Mouse (Mus musculus) kidney, postnatal 0 days (tissue): ENCODE data around the gene Acbd6. TPM values are rescaled to one million over a fixed set of nuclear protein-coding genes. Genes with fewer than 3 reads are reported as not detected.

ENCODE experiments used
- ATAC-seq: fragments of 200-750 bp; cut with Nextera tagmentation; replicated peaks from 2 replicates; pipeline ENCODE4 v1.8.0; 2017; ENCODE audit warnings: low read depth, moderate number of reproducible peaks, moderate TSS enrichment, moderate library complexity; ENCODE audit not compliant: low FRiP score
- DNase-seq: peaks from one replicate; pipeline ENCODE4 v3.0.0-alpha.2; 2016; ENCODE audit warnings: low spot score
- H3K27ac ChIP-seq: fragments of 300-500 bp; sonication (generic); 2 replicates; pipeline ENCODE4 v1.5.1; 2014; ENCODE audit warnings: mild to moderate bottlenecking
- H3K27me3 ChIP-seq: fragments of 300-500 bp; sonication (generic); 2 replicates; pipeline ENCODE4 v1.6.1; 2014; ENCODE audit warnings: low read length, mixed read lengths; ENCODE audit not compliant: insufficient read depth
- H3K36me3 ChIP-seq: fragments of 300-500 bp; sonication (generic); 2 replicates; pipeline ENCODE4 v1.6.1; 2014; ENCODE audit warnings: low read length, mixed read lengths; ENCODE audit not compliant: insufficient read depth
- H3K4me1 ChIP-seq: fragments of 300-500 bp; sonication (generic); replicated peaks from 2 replicates; pipeline ENCODE4 v1.6.1; 2014; ENCODE audit warnings: antibody characterized with exemption, low read length, mixed read lengths; ENCODE audit not compliant: insufficient read depth
- H3K4me2 ChIP-seq: fragments of 300-500 bp; sonication (generic); 2 replicates; pipeline ENCODE4 v1.6.1; 2014; ENCODE audit warnings: mild to moderate bottlenecking, low read length, moderate library complexity, mixed read lengths
- H3K4me3 ChIP-seq: fragments of 300-500 bp; sonication (generic); replicated peaks from 2 replicates; pipeline ENCODE4 v1.5.1; 2014; ENCODE audit warnings: low read depth, low read length
- H3K9ac ChIP-seq: fragments of 300-500 bp; sonication (generic); 2 replicates; pipeline ENCODE4 v1.6.1; 2014; ENCODE audit warnings: low read depth, low read length
- H3K9me3 ChIP-seq: fragments of 300-500 bp; sonication (generic); replicated peaks from 2 replicates; pipeline ENCODE4 v1.6.1; 2016; ENCODE audit warnings: low read length, inconsistent platforms, mixed read lengths
- CTCF ChIP-seq: IDR thresholded peaks from 2 replicates; pipeline ENCODE4 v1.5.1; 2016; ENCODE audit warnings: antibody characterized with exemption, low read depth, mild to moderate bottlenecking, moderate library complexity
- WGBS: fragments of 180-500 bp; shearing (Covaris S2); extraction: QIAGEN DNeasy Blood & Tissue Kit; methylation state at CpG from one replicate; pipeline ENCODE4 v1.1.7; 2014; 5-methylcytosine and 5-hydroxymethylcytosine counted together
- polyA plus RNA-seq: library from polyadenylated mRNA; unstranded; fragments of >200 nt; fragmentation: Nextera tagmentation; extraction: Ambion mirVana; gene quantifications from 2 replicates; pipeline ENCODE4 v1.2.1, GENCODE M21; 2015

Acbd6 gene
- polyA plus RNA-seq, 1 experiment from 2014 or later: 96.8 TPM

GRCm38 (mm10) chr1:155574966-155575673, 17.2 kb downstream of the Acbd6 start:
- no peak overlapping the region for H3K4me2 ChIP-seq
- H3K9ac ChIP-seq: no peak overlapping the region
- no peaks in the 10 kb centered on the region for H3K27me3 ChIP-seq
- WGBS: 25% methylated on average over 7 of the region's 7 CpGs
- no peaks in the 10 kb centered on the region for H3K9me3 ChIP-seq
- ATAC-seq (no peak), DNase-seq (peak; percentile 83)
- H3K27ac ChIP-seq: no peak overlapping the region
- no peaks in the 10 kb centered on the region for H3K4me1 ChIP-seq
- no peaks in the 10 kb centered on the region for H3K36me3 ChIP-seq
- H3K4me3 ChIP-seq: no peak overlapping the region
- peak; percentile 91 for TF ChIP-seq CTCF

GRCm38 (mm10) chr1:155576432-155576831, 18.5 kb downstream of the Acbd6 start:
- Histone ChIP-seq H3K9me3 (no peaks in the 10 kb centered on the region), H3K4me3 (no peak overlapping the region), H3K4me2 (no peak overlapping the region), H3K9ac (no peak overlapping the region), H3K27ac (no peak overlapping the region), H3K4me1 (no peaks in the 10 kb centered on the region), H3K27me3 (no peaks in the 10 kb centered on the region), H3K36me3 (no peaks in the 10 kb centered on the region)
- 31% methylated on average over 2 of the region's 2 CpGs for WGBS
- ATAC-seq: no peak
- peak; percentile 74 for DNase-seq
- peak; percentile 83 for TF ChIP-seq CTCF

- DNase-seq: no peak
- no peaks in the 10 kb centered on the region for H3K9me3 ChIP-seq
- H3K27me3 ChIP-seq: no peaks in the 10 kb centered on the region
- H3K36me3 ChIP-seq: no peaks in the 10 kb centered on the region
- no peak overlapping the region for H3K4me2 ChIP-seq
- H3K4me3 ChIP-seq: no peak overlapping the region
- H3K4me1 ChIP-seq: no peaks in the 10 kb centered on the region
- 77% methylated on average over 2 of the region's 2 CpGs for WGBS
- H3K27ac ChIP-seq: no peak overlapping the region
- no peak overlapping the region for H3K9ac ChIP-seq
- no peak for TF ChIP-seq CTCF
- no peak for ATAC-seq
Measured at GRCm38 (mm10) chr1:155577316-155577715, 19.4 kb downstream of the Acbd6 start.

DNA sequence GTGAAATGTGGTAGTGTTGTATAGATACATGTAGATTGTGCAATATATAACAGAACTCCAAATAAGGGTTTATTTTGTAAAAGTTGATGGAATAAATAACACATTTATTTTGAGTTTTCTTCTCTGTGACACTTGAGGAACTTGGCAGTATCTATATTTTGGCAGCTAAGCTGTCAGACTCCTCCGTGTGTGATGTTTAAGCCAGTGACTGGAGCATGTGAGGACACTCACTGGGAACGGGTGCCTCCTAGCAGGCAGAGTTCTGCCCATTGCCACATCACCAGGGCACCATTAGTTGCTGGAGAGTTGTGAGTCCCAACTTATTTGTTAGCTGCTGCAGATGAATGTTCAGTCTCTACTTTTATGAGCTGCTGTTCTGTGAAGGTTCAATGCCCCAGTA, 30.0 kb downstream of the Acbd6 start:
- no peak for TF ChIP-seq CTCF
- Histone ChIP-seq H3K36me3 (0 out of 2 replicates have a peak, but pooled peaks cover 3% of the 10 kb centered on the region), H3K9me3 (no peaks in the 10 kb centered on the region), H3K9ac (no peak overlapping the region), H3K4me1 (no peaks in the 10 kb centered on the region), H3K4me3 (no peak overlapping the region), H3K4me2 (no peak overlapping the region), H3K27ac (no peak overlapping the region), H3K27me3 (no peaks in the 10 kb centered on the region)
- ATAC-seq (no peak), DNase-seq (no peak)
- WGBS: 89% methylated on average over 2 of the region's 2 CpGs

DNA sequence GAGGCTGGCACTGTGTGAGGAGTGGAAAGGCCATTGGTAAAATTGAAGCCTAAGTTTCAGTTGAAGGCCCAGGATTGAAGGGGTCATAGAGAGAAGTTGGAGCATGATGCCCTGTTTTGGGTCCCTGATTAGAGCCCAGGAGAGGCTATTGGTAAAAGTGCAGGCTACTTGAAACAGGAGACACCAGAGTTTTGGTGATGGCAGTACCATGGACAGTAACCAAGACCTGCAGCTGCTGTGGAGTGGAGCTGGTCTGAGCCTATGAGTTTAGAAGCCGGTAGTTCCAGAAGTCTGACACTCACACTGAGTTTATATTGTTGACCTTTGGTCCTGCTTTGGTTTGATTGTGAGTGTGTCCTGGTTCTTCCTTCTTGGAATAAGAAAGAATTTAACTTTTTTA, 36.2 kb downstream of the Acbd6 start:
- Histone ChIP-seq H3K4me2 (no peak overlapping the region), H3K27ac (no peak overlapping the region), H3K9me3 (no peaks in the 10 kb centered on the region), H3K9ac (no peak overlapping the region), H3K36me3 (no peaks in the 10 kb centered on the region), H3K4me1 (no peaks in the 10 kb centered on the region), H3K27me3 (no peaks in the 10 kb centered on the region), H3K4me3 (no peak overlapping the region)
- ATAC-seq: no peak
- peak; percentile 54 for DNase-seq
- 28% methylated on average over 1 of the region's 1 CpGs for WGBS
- TF ChIP-seq CTCF: no peak

DNA sequence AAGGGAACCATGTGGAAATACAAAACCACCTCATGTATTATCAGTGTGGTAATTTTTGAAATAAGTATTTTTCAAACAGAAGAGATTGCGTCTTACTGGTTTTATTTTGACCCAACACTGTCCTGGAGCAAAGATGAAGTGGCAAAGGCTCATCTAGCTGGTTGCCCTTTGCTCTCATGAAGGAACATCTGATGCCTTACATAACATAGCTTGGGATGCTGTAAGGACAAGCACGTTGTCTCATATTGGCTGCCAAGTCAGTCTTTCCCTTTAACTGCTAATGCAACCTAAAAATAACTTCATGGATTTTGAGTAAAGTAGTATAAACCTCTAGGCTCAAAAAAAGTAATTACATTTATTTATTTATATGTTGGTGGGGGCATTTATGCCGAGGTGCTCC, 38.7 kb downstream of the Acbd6 start:
- WGBS: 91% methylated on average over 3 of the region's 3 CpGs
- H3K27me3 ChIP-seq: no peaks in the 10 kb centered on the region
- ATAC-seq: no peak

GRCm38 (mm10) chr1:155604706-155605105, 46.8 kb downstream of the Acbd6 start:
- Histone ChIP-seq H3K9me3 (no peaks in the 10 kb centered on the region), H3K4me1 (no peaks in the 10 kb centered on the region), H3K27me3 (no peaks in the 10 kb centered on the region), H3K4me2 (no peak overlapping the region), H3K9ac (no peak overlapping the region), H3K4me3 (no peak overlapping the region), H3K27ac (no peak overlapping the region), H3K36me3 (no peaks in the 10 kb centered on the region)
- DNase-seq: no peak
- ATAC-seq: no peak
- TF ChIP-seq CTCF: no peak
- 58% methylated on average over 1 of the region's 1 CpGs for WGBS

More for the DNA sequence above, 38.7 kb downstream of the Acbd6 start:
- Histone ChIP-seq H3K36me3 (no peaks in the 10 kb centered on the region), H3K4me2 (no peak overlapping the region), H3K9me3 (no peaks in the 10 kb centered on the region), H3K4me1 (no peaks in the 10 kb centered on the region), H3K27ac (no peak overlapping the region), H3K4me3 (no peak overlapping the region), H3K9ac (no peak overlapping the region)
- no peak for TF ChIP-seq CTCF
- no peak for DNase-seq
